Mouse (Mus musculus): ENCODE measurements around the gene Rapgef4.
A peak's percentile ranks its signal among the peaks of the same experiment; 100 is the strongest.

The Rapgef4 gene

DNA sequence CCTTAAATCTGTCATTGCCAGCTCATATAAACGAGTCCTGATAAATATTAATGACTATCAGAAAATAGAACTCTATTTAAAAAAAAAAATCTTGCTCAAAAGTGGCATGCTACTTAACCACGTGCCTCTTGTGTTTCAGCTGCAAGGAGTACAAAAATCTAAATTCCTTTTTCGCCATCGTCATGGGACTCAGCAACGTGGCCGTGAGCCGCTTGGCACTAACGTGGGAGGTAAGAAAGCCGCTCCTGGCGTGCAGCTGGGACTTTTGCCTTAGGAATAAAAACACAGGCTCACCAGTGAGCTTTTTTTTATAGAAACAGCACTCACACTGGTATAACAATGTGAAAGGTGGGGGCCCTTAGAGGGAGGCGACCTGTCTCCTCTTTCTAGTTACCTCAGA, 257.9 kb downstream of the Rapgef4 start:
- no peak for DNase-seq

DNA sequence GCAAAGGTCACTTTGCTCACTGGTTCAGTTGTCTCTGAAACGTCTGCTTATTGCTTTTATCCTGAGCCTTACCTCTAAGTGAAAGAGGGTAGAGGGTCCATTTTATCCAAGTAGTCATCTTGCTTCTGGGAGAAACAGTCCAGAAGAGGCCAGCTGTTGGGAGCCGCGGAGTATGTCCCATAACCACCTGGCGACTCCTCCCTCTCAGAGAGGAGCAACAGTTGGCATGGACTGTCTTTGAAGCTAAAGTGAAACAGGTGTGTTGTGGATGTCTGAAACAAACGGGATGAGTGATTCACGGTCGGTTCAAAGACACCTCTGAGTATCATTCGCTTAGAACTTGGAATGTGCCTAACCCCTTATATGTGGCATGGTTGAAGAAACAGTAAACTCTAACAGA, 258.4 kb downstream of the Rapgef4 start:
- no peak for DNase-seq

DNA sequence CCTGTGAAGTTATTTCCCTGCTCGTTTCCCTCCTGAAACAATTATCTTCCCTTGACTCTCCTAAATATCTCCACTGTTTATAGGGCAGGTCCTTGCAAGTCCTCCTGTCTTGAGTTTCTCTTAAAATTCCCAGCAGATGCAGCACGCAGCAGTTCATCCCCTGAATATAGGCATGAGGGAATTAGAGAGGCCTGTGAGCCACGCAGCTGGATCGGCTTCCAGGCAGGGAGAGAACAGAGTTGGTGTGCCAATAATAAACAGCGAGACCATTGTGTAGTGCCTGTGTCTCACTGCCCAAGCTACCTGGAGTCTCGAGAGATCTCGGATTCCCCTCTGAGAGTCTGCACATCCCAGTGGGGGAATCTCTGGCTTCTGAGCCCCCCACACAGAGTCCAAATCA, 259.0 kb downstream of the Rapgef4 start:
- no peak for DNase-seq

DNA sequence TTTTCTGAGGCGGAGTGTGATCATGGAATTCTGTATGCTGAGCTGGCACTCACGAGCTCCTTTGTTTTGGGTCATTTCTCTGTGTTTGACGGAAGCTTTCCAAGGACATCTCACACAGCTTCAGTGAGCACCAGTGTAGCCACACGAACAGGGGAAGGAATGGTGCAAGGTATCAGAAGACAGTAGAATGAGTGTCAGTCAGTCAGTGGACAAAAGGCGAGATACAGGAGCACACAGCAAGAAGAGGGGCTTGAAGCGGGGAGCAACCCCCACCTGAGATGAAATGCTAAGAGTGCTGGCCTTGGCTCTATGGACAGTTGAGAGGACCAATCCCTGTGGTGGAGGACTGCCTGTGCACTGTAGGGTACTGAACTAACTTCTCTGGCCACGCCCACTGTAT, 259.7 kb downstream of the Rapgef4 start:
- no peak for DNase-seq

DNA sequence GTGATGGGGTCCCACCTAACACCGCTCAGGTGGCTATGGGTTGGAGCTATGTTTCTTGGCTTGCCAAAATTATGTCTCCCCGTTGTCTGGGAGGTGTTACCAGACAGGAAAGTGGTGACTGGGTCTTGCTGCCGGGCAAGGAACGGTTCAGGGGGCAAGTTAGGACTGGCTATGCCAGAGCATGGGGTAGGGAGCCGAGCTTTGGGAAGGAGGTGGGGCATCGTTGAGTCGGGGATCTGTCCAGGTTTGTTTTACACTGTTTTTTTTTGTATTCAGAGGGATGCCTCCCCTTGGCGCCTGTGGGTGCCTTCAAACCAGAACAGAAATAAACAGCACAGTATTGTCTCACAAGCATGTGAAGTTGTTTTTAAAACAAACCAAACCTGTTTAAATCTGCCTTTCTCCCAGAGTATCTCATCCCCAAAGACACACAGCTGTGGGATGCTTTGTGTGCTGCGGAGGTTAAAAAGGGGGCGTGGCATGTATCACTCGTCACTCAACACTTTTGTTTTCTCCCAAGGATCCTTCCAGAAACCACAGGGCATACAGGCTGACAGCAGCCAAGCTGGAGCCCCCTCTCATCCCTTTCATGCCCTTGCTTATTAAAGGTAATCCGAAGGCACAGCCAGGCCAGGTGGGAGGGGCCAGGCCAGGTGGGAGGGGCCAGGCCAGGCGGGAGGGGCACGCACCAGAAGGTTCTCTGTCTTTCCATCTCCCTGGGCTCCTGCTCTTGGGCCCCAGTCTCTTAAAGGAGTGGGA, 260.9 kb downstream of the Rapgef4 start:
- DNase-seq = peak in 1 of 2 experiments; percentile 19

DNA sequence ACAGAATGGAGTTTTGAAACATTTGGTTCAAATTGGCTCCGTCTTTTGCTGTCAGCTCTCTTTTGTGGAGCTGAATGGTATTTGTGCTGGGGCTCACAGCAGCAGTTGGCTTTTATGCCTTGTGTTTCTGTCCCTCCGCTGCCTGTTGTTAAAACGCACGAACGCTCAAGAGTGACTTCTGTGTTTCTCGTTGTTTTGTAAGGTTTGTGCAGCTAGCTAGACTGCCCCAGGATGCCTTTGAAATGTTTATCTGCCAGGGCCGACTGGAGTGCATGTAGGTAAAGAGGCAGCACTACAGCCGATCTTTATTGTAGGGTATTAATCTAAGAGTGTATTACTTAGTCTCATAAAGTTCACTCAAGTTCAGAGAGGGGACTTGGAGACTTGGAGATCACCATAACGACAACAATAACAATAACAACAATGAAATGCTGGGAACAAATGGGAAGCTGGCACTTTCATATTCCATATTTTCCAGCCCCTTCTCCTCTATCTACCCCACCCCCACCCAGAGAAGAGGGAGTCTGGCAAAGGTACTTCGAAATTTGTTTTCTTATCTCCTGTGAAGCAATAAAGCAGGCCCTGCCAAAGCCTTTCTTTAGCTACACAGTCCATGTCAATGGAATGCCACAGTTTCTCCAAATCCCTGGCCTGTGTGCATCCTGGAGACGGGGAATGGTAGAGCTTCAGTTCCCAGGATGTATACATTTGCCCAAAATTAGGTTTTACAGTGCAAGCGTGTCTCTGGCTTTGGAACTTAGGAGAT, 262.1 kb downstream of the Rapgef4 start:
- DNase-seq = no peak

DNA sequence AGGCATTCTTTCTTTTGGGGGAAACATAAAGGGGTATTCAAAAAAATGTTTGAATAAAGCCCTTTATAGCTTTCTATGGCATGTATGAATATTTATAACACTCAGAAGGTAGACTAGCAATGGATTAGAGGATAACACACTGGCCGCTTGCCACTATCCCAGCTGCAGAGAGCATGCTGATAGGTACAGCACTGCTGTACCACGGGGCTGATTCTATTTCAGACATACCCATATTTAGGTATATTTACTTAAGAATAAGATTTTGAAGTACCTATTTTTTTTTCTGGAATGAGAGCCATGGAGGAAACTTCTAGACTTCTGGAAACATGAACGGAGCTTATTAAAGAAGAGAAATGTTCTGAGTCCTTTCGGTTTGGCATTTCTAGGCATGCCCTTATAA, 264.6 kb downstream of the Rapgef4 start:
- no peak for DNase-seq

DNA sequence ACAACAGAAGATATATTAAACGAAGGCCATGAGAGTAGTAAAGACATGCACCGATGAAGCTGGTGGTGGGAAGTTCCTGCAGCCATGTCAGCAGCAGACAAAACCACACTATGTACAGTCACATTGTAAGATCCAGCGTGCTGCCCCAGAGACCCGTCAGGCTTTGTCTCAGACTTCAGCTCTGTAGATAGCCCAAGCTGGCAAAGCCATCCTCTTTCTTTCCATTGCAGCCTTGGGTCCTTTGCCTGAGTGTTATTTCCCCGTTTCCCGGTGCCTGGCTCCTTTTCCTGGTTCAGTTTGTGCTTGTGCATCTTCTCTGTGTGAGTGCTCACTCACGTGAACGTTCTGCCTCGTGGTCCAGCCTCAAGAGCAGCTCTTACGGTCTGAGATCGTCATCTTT, 265.3 kb downstream of the Rapgef4 start:
- DNase-seq = no peak

DNA sequence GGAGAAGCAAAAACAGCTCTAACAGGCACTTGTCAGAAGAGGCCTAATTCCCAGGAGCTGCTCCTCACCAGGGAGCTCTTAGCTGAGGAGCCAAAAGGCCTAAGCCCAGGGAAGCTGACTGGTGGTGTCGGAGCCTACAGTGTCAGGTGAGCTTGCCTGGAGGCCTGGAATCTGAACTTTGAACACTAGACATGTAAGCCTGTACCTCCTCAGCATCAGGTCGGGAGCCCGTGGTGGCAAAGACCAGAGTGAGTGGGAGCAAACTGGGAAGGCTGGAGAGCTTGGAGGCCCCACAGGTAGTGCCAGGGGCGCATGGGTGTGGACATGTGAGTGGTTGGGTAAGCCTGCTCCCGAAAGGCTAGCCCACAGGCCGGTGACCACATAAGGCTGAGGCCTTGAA, 266.8 kb downstream of the Rapgef4 start:
- DNase-seq = no peak

DNA sequence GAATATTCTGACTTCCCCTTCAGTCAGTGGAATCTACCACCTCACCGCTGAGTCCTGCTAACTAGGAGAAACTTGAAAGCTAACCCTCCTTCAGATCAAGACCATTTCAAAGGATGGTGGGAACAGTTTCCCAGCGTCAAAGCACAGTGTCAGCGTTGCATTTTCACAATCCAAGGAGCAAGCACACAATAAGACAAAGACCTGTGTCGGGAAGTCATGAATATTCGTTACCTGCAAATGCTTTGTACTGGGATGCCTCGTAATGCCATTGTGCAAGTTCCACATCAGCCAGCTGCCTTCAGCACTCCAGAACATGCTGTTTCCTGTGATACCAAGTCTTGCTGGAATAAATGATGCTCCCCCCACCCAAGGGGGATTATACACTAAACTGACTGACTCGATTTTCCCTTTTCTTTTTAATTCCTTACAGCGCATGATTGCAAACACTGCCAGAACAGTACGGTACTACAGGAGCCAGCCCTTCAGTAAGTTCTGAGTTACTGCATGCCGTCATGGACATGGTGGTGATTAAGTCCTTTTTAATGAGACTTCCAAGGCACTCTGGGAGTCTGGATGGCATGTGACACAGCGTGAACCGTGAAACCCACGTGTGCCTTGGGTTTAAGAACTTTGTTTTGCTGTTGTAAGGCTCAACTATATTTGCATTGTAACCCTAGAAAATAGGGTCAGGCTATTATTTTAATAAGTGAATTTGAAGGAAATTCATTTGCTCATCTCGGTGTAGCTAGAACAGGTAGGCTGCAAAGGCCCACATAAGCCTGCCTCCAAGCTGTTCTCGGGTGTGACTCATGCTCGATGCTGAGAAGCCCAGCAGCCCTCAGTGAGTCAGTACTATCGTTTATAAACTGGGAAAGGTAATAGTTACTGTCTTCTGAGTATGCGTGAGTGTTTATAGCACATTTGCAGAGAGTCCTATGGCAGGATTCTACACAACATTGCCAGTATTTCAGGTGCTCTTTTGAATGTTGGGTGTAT, 271.8 kb downstream of the Rapgef4 start:
- no peak for DNase-seq

DNA sequence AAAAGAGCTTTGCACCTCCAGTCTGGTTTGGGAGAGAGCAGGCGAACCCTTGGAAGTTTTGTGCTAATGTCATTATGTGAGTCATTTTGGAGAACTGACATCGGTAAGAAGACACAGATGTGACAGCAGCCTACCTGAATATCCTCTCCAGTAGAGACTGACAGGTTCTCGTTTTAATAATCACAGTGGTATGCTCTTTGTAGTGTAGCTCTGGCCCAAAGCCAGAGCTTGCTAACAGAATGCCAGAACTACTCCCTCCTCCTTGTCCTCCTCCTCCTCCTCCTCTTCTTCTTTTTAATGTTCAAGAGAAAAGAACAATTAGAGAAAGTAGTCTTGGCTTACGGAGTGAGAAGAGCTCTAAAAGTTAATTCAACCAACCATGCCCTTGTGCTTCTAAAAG, 272.8 kb downstream of the Rapgef4 start:
- DNase-seq = no peak

DNA sequence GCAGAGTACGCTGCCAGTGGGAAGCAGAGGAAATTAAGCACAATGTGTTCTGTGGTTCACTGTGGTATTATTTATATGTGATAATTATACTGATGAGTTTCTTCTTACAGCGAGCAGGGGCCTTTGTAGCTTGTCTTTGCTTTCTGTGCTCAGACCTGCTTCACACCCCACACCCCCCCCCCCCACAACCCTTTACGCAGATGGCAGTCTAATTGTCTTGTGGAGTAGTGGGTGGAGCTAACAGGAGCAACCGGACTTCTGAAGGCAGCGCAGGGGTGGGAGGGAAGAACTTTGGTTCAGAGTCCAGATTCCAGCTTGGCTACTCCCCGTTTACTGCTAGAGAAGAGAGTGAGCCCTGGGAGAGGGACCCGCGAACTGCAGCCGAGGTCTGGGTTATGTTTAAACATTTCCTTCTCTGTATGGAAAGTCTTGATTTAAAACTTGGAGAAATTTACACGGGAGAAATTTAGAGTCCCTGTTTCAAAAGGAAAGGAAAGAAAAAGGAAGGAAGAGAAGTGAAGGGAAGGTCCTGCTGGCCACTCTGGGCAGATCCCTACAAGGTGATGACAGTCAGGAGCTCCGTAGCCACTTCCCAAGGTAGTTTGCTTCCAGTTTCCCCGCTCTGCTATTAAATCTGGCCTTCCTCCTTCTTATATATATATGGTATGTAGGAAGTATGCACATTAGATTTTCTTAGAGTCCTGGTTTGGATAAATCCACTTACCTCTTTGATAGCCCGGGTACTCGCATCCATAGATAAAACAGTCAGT, 274.0 kb downstream of the Rapgef4 start:
- DNase-seq = no peak

DNA sequence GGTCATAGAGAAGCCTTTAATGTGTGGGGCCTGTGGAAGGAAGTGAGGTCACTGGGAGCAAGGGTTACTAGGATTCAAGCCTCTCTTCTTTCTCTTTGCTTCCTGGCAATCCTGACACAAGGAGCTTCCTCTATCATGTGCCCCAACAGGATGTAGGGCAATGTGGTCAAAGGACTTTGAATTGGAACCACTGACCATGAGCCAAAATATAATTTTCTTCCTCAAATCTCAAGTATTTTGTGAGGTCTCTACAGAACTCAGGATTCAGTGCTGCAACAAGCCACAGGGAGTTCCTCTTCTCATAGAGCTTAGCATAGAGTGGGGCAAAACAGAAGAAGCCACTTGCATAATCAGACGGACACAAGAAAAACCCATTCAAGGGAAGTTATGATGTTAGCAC, 279.7 kb downstream of the Rapgef4 start:
- no peak for DNase-seq

DNA sequence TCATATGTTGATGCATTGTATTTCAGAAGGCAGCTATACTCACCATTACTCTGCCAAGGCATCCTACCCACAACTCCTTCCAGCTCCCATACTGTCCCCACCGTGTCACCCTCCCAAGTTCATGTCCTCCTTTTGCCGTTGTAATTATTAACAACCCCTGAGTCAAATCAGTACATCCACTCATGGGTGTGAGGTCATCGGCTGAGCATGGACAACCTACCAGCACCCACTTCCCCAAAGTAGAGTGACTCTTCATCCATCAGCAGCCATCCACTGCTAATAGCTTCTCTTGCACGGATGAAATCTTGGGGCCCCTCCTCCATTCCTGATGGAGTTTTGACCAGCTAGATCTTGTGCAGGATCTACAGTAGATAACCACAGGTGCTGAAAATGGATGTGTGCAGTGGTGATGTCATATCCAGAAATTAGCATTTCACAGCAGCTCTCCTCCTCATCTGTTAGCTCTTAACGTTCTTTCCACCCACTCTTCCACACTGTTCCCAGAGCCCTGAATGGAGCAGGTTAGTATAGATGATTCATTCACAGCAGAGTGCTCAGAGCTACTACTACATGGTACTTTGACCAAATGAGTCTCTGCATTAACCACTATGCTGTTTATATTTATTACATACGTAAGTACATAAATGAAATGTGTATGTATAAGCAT, 281.9 kb downstream of the Rapgef4 start:
- no peak for DNase-seq

DNA sequence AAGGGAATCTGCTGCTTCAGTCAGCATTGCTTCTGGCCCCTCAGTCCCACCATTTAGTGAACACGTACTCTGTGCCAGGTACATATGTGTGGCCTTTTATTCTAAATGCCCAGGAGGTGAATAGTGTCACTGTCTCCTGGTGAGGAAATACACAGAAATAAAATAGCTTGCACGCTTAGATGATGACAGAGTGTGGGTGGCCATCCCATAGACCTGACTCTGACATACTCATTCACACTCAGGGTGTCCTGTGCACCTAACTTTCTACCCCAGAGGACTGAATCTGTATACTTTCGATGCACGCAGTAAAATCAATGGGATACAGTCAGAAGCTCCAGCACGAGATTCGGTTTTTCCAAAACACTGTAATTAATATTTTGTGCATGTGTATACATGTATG, 286.4 kb downstream of the Rapgef4 start:
- DNase-seq = no peak

DNA sequence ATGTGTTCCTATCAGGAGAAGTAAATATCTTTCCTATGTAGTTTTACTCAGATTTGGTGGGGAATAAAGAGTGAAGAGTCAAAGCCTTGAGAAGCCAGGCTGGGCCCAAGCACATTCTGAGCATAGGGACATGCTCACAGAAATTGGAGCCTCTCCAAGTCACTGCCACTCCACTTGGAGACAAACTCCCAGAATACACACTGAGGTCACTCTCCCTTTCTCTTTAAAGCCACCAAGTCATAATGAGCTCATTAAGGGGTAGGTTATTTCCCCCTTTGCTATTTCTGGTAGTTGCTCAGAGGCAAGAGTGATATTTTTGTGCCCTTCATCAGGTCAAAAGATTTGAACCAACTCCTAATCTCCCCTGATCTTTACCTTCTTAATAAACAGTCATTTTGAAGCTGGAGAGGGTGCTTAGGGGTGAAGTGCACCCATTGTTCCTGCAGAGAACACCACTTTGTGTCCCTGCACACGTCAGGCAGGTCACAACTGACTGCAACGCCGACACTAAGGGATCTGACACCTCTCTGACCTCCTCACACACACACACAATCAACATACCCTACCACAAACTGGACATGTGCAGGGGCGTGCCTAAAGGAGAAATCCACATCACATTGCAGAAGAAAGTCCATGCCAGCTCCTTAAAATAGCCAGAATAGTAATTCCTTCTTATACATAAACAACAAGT, 288.8 kb downstream of the Rapgef4 start:
- DNase-seq = no peak

DNA sequence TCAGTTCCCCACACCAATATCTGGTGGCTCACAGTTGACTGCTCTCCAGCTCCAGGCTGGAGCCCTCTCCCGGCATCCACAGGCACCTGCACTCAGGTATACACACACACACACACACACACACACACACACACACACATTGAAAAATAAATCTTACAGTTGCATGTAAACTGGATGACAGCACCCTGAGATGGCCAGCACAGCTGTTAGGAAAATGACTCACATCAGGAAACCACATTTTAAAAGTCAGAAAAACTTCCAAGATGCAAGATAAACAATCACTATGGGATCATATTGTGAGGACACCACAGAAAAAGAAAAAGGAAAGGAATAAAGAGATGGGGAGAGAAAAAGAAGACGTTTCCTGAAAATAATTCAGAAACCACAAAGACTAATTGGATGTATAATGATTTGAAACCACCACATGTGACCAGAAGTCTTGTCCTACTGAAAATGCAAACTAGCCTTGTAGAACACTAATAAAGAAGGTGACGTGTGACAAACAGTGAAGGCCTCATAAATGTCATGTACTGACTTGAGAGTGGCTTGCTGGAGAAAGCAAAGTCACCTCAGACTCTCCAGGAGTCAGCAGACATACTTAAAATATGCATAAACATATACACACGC, 297.3 kb downstream of the Rapgef4 start:
- DNase-seq = no peak

DNA sequence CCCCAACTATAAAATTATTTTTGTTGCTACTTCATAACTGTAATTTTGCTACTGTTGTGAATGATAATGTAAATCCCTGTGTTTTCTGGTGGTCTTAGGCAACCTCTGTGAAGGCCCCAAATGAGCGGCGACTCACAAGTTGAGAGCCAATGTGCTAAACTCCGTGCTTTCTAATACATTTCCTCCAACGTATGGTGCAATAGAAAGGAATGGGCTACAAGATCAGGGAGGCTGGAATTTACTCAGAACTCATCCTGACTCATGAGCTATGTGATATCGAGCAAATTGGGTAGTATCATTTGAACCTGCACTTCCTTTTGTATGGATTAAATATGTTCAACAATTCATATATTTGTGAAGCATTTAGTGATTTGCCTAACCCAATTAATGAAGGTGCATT, 299.5 kb downstream of the Rapgef4 start:
- DNase-seq = no peak

DNA sequence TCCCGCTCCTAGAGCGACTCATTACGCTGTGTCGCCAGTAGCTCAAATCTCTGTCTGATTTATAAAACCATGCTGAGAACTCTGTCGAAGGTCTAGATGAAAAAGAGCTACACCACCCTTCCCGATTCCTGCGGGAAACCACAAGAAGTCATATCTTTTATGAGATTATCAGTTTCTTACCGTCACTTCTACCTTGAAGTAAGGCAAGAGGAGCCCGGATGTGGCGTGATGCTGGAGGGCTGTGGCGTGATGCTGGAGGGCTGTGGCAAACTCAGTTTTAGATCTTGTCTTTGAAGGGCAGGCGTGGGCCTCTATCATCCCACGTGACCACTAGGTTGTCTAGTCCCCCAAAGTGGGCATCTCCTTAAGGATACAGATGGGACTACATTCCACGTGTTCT, 300.9 kb downstream of the Rapgef4 start:
- DNase-seq = no peak

DNA sequence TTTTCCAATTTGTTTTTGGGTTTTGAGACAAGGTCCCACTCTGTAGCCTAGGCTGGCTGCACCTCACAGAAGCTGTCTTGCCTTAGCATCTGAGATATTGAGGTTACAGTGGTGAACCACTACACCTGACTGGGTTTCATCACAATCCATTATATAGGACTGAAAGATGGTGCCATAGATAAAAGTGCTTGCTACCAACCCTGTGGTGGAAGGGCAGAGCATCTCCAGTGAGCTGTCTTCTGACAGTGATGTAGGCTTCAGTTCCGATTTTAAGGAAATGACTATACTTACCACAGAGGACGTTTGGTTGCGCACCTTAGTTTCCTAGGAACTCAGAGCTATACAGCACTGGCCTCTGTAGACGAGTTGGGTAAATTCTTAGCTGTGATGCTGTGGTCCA, 301.7 kb downstream of the Rapgef4 start:
- DNase-seq = no peak

DNA sequence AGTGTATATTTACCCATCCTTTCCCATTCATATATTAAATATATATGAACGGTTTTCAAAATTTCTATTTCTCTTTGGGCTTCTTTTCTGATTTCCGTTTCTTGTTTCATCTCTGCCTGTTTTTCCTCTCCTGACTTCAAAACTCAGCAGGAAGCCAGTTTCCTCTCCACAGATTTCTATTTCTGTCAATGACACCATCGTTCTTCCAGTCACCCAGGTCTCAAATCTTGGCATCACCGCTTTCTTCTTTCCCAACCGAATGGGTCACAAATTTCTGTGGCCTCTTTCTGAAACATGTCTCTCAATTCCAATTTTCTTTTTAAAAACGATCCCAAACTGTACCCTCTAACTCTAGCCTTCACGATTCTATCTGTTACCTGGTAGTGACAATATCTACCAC, 303.6 kb downstream of the Rapgef4 start:
- DNase-seq = peak in 1 of 2 experiments; percentile 12
